Mouse (Mus musculus) heart, embryonic 10.5 days (tissue): ENCODE measurements around the gene Ostm1. TPM values are rescaled to one million over a fixed set of nuclear protein-coding genes. Genes with fewer than 3 reads are reported as not detected.

Experiments used
- DNase-seq: peaks from one replicate; pipeline ENCODE4 v3.0.0-alpha.2; 2017; ENCODE audit warnings: low spot score
- H3K27ac ChIP-seq: fragments of 300-500 bp; sonication (generic); 2 replicates; pipeline ENCODE4 v1.5.1; 2016; ENCODE audit warnings: mild to moderate bottlenecking
- H3K27me3 ChIP-seq: fragments of 300-500 bp; sonication (generic); 2 replicates; pipeline ENCODE4 v1.6.1; 2016; ENCODE audit warnings: mild to moderate bottlenecking; ENCODE audit not compliant: poor library complexity, insufficient read depth, severe bottlenecking
- H3K36me3 ChIP-seq: fragments of 300-500 bp; sonication (generic); 2 replicates; pipeline ENCODE4 v1.6.1; 2016; ENCODE audit warnings: mild to moderate bottlenecking, moderate library complexity
- H3K4me1 ChIP-seq: fragments of 300-500 bp; sonication (generic); 2 replicates; pipeline ENCODE4 v1.6.1; 2016; ENCODE audit warnings: mild to moderate bottlenecking
- H3K4me3 ChIP-seq: fragments of 300-500 bp; sonication (generic); 2 replicates; pipeline ENCODE4 v1.5.1; 2016; ENCODE audit warnings: mild to moderate bottlenecking, moderate library complexity
- H3K9me3 ChIP-seq: fragments of 300-500 bp; sonication (generic); 2 replicates; pipeline ENCODE4 v1.6.1; 2016; ENCODE audit warnings: mild to moderate bottlenecking, moderate library complexity
- WGBS: fragments of 180-500 bp; shearing (Covaris S2); methylation state at CpG from one replicate; pipeline ENCODE4 v1.1.7; 2016; 5-methylcytosine and 5-hydroxymethylcytosine counted together
- polyA plus RNA-seq: library from polyadenylated mRNA; unstranded; fragments of >200 nt; fragmentation: Nextera tagmentation; extraction: Ambion mirVana; gene quantifications from 2 replicates; pipeline ENCODE4 v1.2.1, GENCODE M21; 2016

The Ostm1 gene
- polyA plus RNA-seq, 1 experiment from 2014 or later = 21.1 TPM

DNA sequence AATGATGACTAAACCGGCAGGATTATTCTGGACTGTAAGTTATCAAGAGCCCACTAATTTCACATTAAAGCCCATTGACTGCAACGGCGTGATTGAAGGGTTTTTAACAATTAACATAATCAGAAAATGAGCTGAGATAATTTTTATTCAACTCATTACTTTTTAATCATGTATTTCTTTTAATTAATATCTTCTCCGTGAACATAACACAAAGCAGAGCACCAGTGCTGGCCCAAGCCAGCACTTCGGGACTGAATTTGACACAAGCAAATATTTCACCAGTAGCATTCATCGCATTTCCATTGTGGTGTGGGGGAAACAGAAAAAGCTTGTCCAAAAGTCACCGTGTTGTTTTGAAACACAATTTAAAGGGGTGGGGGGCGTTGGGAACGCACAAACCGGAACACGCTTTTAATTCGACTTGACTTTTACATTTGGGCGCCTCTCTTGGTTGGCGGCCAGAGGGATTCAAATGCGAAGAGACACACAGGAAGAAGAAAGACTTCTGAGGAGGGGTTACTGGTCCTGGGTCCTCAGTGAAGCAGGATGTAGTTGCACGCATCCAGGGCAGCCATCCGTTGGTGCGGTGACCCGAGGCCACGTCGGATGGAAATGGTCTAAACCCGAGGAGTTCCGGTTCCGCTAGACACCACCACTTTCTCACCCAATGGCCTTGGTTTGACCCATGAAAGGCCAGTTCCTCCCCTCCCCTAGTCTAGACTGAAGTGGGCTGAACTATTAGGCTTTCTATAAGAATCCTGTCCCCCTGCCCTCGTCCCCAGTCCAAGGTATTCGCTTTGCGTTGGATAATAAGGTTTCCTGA lies 52.9 kb downstream of the Ostm1 start:
- Histone ChIP-seq H3K36me3 (no peaks in the 10 kb centered on the region), H3K4me3 (peak overlapping the region; percentile 53), H3K9me3 (no peaks in the 10 kb centered on the region), H3K27ac (no peak overlapping the region), H3K4me1 (peaks cover 34% of the 10 kb centered on the region), H3K27me3 (peaks cover 70% of the 10 kb centered on the region)
- DNase-seq = no peak
- WGBS = 3% methylated on average over 27 of the region's 27 CpGs

DNA sequence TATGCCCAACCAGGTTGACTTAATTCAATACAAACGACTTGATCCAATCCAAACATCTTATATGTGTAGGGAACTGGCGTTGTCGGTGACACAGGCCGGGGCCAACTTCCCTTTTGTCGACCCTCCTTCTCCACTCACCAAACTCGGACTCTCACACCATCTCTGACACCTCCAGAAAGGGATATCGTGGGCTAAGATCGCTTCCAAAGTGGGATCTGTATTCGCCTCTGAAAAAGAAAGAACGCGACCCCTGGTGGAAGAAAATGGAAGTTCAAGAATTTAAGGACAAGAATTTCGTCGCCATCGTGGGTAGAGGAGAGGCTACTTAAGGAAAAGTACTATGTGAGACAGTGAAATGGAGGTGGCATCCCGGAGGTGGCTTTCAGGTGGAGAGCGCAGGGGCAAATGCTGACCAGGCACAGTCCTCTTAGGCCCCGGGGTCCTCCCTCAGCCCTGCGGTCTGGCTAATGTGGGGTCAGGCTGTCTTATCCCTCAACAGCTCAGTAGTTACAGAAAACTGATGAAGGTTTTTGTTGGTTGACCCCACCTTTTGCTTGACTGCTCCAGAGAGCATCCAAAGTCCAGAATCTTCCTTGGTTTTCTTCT lies 53.7 kb downstream of the Ostm1 start:
- Histone ChIP-seq H3K4me3 (peak overlapping the region; percentile 42), H3K4me1 (peaks cover 27% of the 10 kb centered on the region), H3K27ac (no peak overlapping the region), H3K9me3 (no peaks in the 10 kb centered on the region), H3K27me3 (peaks cover 63% of the 10 kb centered on the region), H3K36me3 (no peaks in the 10 kb centered on the region)
- WGBS = 5% methylated on average over 18 of the region's 18 CpGs
- no peak for DNase-seq

DNA sequence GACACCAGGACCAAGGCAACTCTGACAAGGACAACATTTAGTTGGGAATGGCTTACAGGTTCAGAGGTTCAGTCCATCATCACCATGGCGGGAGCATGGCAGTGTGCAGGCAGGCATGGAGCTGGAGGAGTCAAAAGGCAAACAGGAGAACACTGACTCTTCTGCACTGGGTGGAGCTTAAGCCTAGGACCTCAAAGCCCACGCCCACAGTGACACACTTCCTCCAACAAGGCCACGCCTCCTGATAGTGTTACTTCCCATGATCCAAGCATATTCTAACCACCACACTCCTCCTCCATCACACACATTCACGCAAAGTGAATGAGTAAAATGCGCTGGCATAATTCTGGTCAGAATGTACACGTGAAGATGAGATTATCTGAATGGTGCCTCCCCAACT lies 56.2 kb downstream of the Ostm1 start:
- no peak for DNase-seq
- Histone ChIP-seq H3K4me1 (peaks cover 16% of the 10 kb centered on the region), H3K27ac (no peak overlapping the region), H3K4me3 (no peak overlapping the region), H3K27me3 (peaks cover 37% of the 10 kb centered on the region), H3K36me3 (no peaks in the 10 kb centered on the region), H3K9me3 (no peaks in the 10 kb centered on the region)
- 75% methylated on average over 6 of the region's 6 CpGs for WGBS

DNA sequence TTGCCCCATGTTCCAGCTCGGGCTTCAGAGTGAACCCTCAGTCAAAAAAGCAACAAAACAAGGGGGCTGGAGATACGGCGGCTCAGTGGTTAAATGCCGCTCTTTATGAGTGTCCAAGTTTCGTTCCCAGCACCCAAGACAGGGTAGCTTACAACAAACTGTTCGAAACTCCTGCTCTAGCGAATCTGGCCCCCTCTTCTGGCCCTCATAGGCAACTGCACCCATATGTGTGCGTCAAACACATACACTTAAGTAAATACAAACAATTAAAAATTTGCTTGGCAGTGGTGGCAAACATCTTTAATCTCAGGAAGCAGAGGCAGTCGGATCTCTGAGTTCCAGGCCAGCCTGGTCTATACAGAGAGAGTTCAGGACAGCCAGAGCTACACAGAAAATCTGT lies 60.0 kb downstream of the Ostm1 start:
- WGBS = 79% methylated on average over 9 of the region's 9 CpGs
- Histone ChIP-seq H3K4me1 (no peaks in the 10 kb centered on the region), H3K4me3 (no peak overlapping the region), H3K9me3 (no peaks in the 10 kb centered on the region), H3K36me3 (no peaks in the 10 kb centered on the region), H3K27me3 (0 out of 2 replicates have a peak, but pooled peaks cover 4% of the 10 kb centered on the region), H3K27ac (no peak overlapping the region)
- no peak for DNase-seq

DNA sequence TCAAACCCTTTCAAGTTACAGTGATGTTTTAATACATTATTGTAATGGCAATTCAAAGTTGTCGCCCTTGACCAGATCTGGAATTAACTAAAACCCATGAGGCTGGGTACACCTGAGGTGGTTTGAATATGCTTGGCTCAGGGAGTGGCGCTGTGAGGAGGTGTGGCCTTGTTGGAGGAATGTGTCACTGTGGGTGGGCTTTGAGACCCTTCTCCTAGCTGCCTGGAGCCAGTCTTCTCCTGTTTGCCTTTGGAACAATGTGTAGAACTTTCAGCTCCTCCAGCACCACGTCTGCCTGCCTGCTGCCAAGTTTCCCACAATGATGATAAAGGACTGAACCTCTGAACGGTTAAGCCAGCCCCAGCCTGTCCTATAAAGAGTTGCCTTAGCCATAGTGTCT lies 62.7 kb downstream of the Ostm1 start:
- 47% methylated on average over 4 of the region's 4 CpGs for WGBS
- Histone ChIP-seq H3K4me3 (no peak overlapping the region), H3K36me3 (no peaks in the 10 kb centered on the region)

DNA sequence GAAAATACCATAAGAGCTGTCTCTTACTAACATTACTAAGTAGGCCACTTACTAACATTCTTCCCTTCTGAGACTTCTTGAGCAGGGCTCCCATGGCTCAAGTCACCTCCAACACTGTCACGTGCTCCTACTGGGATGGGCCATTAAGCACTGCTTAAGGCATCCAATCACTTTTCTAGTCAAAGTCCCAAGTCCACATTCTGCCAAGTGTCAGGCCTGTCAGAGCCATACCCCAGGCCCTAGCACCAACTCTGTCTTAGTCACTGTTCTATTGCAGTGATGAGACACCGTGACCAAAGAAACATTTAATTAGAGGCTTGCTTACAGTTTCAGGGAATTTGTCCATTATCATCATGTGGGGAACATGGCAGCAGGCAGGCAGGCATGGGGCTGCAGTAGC lies 78.3 kb downstream of the Ostm1 start:
- Histone ChIP-seq H3K36me3 (no peaks in the 10 kb centered on the region), H3K4me1 (no peaks in the 10 kb centered on the region), H3K4me3 (no peak overlapping the region), H3K27me3 (no peaks in the 10 kb centered on the region), H3K9me3 (no peaks in the 10 kb centered on the region), H3K27ac (no peak overlapping the region)
- DNase-seq = no peak
- 78% methylated on average over 2 of the region's 2 CpGs for WGBS

More for the DNA sequence above, 62.7 kb downstream of the Ostm1 start:
- H3K27ac ChIP-seq = no peak overlapping the region
- no peaks in the 10 kb centered on the region for H3K4me1 ChIP-seq
- no peak for DNase-seq
- no peaks in the 10 kb centered on the region for H3K27me3 ChIP-seq
- H3K9me3 ChIP-seq = no peaks in the 10 kb centered on the region

DNA sequence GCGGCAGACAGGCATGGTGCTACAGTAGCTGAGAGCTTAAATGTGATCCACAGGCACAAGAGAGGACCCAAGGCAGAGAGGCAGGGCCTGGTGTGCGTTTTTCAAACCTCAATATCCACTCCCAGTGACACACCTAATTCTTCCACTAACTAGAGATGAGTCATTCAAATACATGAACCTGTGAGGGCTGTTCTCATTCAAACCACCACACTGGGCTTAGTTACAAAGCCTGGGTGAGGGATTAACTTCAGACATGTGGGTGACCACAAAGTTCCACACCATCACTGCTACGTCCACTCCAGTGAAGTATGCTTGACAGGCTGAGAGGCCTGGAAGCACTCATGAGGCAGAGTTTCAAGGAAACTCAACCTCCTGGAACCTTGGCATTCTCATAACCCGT lies 86.3 kb downstream of the Ostm1 start:
- Histone ChIP-seq H3K4me1 (no peaks in the 10 kb centered on the region), H3K9me3 (no peaks in the 10 kb centered on the region), H3K27me3 (no peaks in the 10 kb centered on the region), H3K36me3 (no peaks in the 10 kb centered on the region), H3K27ac (no peak overlapping the region), H3K4me3 (no peak overlapping the region)
- WGBS = 71% methylated on average over 4 of the region's 4 CpGs
- DNase-seq = no peak

DNA sequence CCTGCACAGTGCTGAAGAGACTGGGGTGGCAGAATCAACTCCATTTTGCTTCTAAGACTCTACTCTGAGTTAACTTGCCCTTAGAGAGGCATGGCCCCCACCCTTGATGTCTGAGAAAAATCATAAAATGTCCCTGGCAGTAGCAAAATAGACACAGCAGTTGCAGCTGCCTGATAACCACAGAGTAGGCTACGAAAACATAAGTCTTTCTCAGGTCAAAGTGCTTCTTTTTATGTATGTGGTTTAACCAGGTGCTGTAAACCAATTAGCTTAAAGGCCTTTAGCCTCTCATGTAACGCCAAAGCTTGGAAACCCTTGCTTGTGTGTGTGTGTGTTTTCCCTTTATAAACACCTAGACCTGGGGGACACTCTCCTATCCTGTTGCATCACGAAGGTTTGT lies 89.2 kb downstream of the Ostm1 start:
- Histone ChIP-seq H3K36me3 (no peaks in the 10 kb centered on the region), H3K27me3 (no peaks in the 10 kb centered on the region), H3K9me3 (no peaks in the 10 kb centered on the region), H3K27ac (no peak overlapping the region), H3K4me3 (no peak overlapping the region), H3K4me1 (no peaks in the 10 kb centered on the region)
- DNase-seq = no peak
- 74% methylated on average over 3 of the region's 3 CpGs for whole genome bisulfite sequencing

DNA sequence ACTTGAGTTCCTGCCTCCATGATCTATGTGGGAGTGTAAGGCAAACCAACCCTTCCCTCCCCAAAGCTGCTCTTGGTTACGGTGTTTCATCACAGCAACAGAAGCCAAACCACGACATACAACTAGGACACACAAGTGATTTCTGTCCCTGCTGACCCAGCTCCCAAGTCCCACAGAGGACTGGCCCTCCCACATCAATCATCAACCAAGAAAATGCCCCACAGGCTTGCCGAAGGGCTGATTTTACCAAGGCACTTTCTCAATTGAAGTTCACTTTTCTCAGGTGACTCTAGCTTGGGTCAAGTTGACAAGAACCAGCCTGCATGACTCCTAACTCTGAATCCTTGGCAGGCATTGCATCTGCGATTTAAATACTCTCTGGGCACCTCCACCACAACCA lies 91.9 kb downstream of the Ostm1 start:
- WGBS = 82% methylated on average over 4 of the region's 4 CpGs
- no peak for DNase-seq
- peaks cover 12% of the 10 kb centered on the region for H3K4me1 ChIP-seq
- no peaks in the 10 kb centered on the region for H3K27me3 ChIP-seq
- no peaks in the 10 kb centered on the region for H3K9me3 ChIP-seq
- no peak overlapping the region for H3K4me3 ChIP-seq
- no peaks in the 10 kb centered on the region for H3K36me3 ChIP-seq
- no peak overlapping the region for H3K27ac ChIP-seq

DNA sequence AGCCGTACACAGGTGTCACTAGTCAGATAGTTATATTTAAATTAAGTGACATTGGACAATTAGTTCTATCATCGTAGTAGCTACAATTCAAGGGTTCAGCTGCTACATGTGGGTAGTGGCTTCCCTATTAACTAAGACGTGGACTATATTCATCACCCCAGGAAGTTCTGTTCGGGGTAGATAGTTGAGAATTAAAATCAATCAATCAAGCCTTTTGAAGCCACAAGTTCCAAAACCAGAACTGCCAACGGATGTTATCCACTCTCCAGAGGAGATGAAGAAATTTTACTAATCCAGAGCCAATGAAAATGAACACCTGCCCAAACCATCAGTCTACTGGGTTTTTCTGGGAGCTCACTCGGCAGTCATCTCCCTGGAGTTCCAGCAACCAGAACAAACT lies 94.7 kb downstream of the Ostm1 start:
- no peak for DNase-seq
- H3K36me3 ChIP-seq = no peaks in the 10 kb centered on the region
- peak overlapping the region; percentile 78 for H3K4me3 ChIP-seq
- 52% methylated on average over 6 of the region's 6 CpGs for WGBS
- H3K9me3 ChIP-seq = no peaks in the 10 kb centered on the region
- H3K27ac ChIP-seq = peak overlapping the region; percentile 88
- no peaks in the 10 kb centered on the region for H3K27me3 ChIP-seq
- peaks cover 15% of the 10 kb centered on the region for H3K4me1 ChIP-seq

DNA sequence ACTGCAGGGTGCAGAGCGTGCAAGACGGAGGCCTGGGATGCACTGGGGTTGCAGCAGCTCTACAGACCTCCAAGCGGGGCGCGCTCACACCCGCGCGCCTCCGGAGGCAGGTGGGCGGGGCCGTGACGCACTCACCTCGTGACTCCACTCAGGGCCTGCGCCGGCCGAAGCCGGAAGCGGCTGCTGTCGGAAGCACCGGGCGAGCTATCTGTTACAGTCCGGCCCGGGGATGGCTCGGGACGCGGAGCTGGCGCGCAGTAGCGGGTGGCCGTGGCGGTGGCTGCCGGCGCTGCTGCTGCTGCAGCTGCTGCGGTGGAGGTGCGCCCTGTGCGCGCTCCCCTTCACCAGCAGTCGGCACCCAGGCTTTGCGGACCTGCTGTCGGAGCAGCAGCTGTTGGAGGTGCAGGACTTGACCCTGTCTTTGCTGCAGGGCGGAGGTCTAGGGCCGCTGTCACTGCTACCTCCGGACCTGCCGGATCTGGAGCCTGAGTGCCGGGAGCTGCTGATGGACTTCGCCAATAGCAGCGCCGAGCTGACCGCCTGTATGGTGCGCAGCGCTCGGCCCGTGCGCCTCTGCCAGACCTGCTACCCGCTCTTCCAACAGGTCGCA lies 95.2 kb downstream of the Ostm1 start:
- Histone ChIP-seq H3K9me3 (no peaks in the 10 kb centered on the region), H3K27ac (peak overlapping the region; percentile 88), H3K4me3 (peak overlapping the region; percentile 78), H3K27me3 (no peaks in the 10 kb centered on the region), H3K4me1 (peaks cover 15% of the 10 kb centered on the region), H3K36me3 (peaks cover 3% of the 10 kb centered on the region)
- WGBS = under 1% methylated on average over 56 of the region's 56 CpGs
- peak; percentile 97 for DNase-seq

DNA sequence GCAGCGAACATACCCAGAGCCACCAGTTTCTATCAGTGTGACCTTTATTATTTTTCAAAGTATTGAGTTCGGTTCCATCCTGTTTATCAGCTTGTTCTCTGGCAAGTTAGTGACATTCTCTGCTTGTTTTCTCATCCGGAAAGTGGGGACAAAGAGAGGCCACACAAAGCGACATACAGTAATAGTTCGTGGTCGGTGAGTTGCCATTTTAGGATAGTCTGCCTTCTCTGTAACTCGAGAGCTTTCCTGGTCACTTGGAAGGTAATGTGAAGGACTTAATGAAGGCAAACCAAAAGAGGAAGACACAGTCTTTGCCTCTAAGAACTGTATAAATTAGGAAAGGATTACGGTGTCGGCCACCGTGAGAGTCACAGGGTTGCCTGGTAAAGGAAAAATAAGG lies 96.0 kb downstream of the Ostm1 start:
- Histone ChIP-seq H3K4me3 (peak overlapping the region; percentile 78), H3K27me3 (no peaks in the 10 kb centered on the region), H3K36me3 (peaks cover 10% of the 10 kb centered on the region), H3K9me3 (no peaks in the 10 kb centered on the region), H3K27ac (peak overlapping the region; percentile 88), H3K4me1 (peaks cover 15% of the 10 kb centered on the region)
- 13% methylated on average over 10 of the region's 10 CpGs for WGBS
- no peak for DNase-seq

DNA sequence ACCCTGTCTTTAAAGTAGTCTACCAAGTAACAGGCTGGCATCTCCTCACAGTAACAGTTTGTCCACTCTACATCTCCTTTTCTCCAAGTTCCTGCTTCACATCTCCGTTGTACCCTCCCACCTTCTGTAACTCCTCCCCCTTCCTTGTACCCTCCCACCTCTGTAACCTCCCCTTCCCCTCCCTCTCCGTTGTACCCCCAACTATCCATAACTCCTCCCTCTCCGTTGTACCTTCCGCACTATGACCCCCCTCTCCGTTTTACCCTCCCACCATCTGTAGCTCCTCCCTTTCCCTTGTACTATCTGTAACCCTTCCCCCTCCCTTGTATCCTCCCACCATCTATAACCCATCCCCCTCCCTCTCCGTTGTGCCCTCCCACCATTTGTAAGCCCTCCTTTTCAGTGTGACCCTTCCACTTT lies 97.0 kb downstream of the Ostm1 start:
- H3K4me1 ChIP-seq = peaks cover 15% of the 10 kb centered on the region
- H3K9me3 ChIP-seq = no peaks in the 10 kb centered on the region
- WGBS = 6% methylated on average over 6 of the region's 6 CpGs
- H3K4me3 ChIP-seq = peak overlapping the region; percentile 78; the same call in 1 of the 2 replicates
- H3K36me3 ChIP-seq = peaks cover 10% of the 10 kb centered on the region
- no peak for DNase-seq
- H3K27ac ChIP-seq = no peak overlapping the region
- no peaks in the 10 kb centered on the region for H3K27me3 ChIP-seq
